Mouse (Mus musculus) kidney, adult 2 months (tissue): ENCODE data around the gene Cntrl.

Experiments
- CTCF ChIP-seq: fragments of 200-500 bp; conservative IDR thresholded peaks from 2 replicates; pipeline ENCODE4 v1.5.1; 2011; ENCODE audit warnings: low read depth, mild to moderate bottlenecking, control low read depth, low read length, moderate library complexity, mixed read lengths; ENCODE audit not compliant: insufficient read depth, insufficient read length
- POLR2A ChIP-seq: fragments of 200-500 bp; IDR thresholded peaks from one replicate; pipeline ENCODE4 v1.6.1; 2011; ENCODE audit warnings: low read depth, low read length, control low read depth

DNA sequence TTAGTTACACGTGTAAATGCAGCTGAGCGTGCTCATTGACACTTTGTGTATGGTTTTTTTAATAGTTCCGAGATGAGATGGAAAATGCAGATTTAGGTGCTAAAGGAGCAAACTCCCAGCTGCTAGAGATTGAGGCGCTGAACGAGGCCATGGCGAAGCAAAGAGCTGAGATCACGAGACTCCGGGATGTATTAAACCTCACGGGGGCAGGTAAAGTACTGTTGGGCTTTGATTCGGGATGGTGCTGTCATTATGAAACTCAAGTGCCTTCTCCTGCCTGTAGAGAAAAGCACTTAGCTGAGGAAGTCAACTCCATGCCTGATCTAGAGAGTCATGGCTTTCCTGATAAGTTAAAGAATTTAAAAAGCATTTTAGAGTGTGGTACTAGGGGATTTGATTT is 39.5 kb downstream of the Cntrl start:
- TF ChIP-seq CTCF (no peak), POLR2A (no peak)
